Mouse (Mus musculus) E14TG2a.4 (cell line): Measurements from ENCODE around the gene Arhgap15.

Source experiments
- H3K27me3 ChIP-seq: 2 replicates; pipeline ENCODE4 v1.6.1; 2014; ENCODE audit warnings: low read length, control low read depth; ENCODE audit not compliant: insufficient read depth
- H3K36me3 ChIP-seq: 2 replicates; pipeline ENCODE4 v1.6.1; 2014; ENCODE audit warnings: low read length, control low read depth; ENCODE audit not compliant: insufficient read depth
- H3K4me1 ChIP-seq: replicated peaks from 2 replicates; pipeline ENCODE4 v1.6.1; 2014; ENCODE audit warnings: low read depth, low read length, control low read depth
- H3K4me3 ChIP-seq: replicated peaks from 2 replicates; pipeline ENCODE4 v1.5.1; 2014; ENCODE audit warnings: mild to moderate bottlenecking, low read length
- H3K9me3 ChIP-seq: 2 replicates; pipeline ENCODE4 v1.6.1; 2014; ENCODE audit warnings: low read length, control low read depth
- CTCF ChIP-seq: conservative IDR thresholded peaks from 2 replicates; pipeline ENCODE4 v1.5.1; 2014; ENCODE audit warnings: low read length
- NANOG ChIP-seq: IDR thresholded peaks from 2 replicates; pipeline ENCODE4 v1.6.1; 2014; ENCODE audit warnings: borderline replicate concordance, low read length, mixed read lengths
- POU5F1 ChIP-seq: IDR thresholded peaks from 2 replicates; pipeline ENCODE4 v1.6.1; 2014; ENCODE audit warnings: low read length, borderline replicate concordance

The Arhgap15 gene

DNA sequence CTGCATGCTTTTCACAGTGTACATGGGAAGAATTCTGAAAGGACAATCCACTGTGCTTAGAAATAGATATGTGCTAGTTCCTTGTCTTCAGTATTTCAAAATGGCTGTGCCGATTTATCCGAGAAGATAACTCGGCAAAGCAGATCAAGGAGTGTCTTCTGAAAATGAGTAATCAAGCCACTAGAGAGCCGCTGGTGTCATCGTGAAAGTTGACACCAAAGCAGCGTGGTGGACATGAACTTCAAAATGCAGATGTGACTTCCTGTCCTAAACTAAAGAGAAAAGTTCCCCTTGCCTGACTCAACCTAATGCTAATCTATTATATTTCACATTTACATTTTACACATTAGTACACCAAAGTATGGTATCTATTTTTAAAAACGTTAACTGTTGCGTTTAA lies 596.2 kb downstream of the Arhgap15 start:
- Histone ChIP-seq H3K9me3 (no peaks in the 10 kb centered on the region), H3K27me3 (no peaks in the 10 kb centered on the region), H3K36me3 (no peaks in the 10 kb centered on the region), H3K4me3 (no peak overlapping the region), H3K4me1 (peaks cover 14% of the 10 kb centered on the region)
- TF ChIP-seq NANOG = no peak
- TF ChIP-seq POU5F1 = no peak
- no peak for TF ChIP-seq CTCF

DNA sequence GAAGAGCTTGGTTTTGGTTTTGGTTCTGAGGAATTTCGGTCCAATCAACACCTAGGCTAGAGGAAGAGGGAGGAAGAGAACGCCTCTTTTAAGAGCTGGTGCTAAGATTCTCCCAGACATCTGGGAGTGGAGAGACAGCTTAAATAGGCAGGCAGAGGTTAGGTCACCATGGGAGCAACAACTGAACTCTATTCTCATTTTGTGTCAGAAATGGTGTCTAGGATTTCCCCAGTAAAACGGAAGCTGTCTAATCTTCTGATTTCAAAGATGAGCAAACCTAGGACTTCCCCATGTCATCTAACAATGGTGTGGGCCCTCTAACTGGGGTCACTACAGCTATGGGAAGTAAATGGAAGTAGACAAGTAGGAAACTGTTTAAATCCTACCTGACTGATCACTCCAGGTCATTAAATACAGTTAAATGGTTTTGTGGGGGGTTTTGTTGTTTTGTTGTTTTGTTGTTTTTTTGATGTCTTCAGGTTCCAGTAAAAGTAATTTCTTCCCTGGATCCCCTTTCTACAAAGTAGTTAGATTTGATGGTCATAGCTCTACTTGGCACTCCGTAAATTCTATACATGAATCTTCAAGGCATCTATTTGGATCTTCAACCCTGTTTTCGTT lies 596.8 kb downstream of the Arhgap15 start:
- Histone ChIP-seq H3K9me3 (no peaks in the 10 kb centered on the region), H3K36me3 (no peaks in the 10 kb centered on the region), H3K27me3 (no peaks in the 10 kb centered on the region), H3K4me3 (no peak overlapping the region), H3K4me1 (peaks cover 13% of the 10 kb centered on the region)
- TF ChIP-seq CTCF (no peak), POU5F1 (no peak), NANOG (no peak)

DNA sequence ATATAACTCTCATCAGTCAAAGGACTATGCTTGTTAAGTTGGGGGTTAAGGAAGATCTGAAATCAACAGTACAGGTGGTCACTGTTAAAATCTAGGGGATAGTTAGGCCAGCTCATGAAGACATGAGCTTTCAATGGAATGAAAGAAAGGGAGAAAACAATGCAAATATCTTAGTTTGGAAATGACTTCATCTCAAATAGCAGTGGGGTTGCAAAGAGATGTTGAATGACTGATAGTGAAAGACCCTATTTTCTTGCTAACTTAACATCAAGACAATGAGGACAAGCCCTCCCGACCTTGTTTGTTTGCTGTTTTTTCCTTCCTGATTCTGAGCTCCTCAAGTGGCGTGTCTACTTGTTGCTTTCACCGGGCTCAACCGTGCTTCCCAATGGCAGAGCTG lies 597.6 kb downstream of the Arhgap15 start:
- no peaks in the 10 kb centered on the region for H3K27me3 ChIP-seq
- no peaks in the 10 kb centered on the region for H3K36me3 ChIP-seq
- TF ChIP-seq POU5F1 = no peak
- TF ChIP-seq NANOG = no peak
- TF ChIP-seq CTCF = no peak
- peaks cover 6% of the 10 kb centered on the region for H3K4me1 ChIP-seq
- H3K4me3 ChIP-seq = no peak overlapping the region
- no peaks in the 10 kb centered on the region for H3K9me3 ChIP-seq

DNA sequence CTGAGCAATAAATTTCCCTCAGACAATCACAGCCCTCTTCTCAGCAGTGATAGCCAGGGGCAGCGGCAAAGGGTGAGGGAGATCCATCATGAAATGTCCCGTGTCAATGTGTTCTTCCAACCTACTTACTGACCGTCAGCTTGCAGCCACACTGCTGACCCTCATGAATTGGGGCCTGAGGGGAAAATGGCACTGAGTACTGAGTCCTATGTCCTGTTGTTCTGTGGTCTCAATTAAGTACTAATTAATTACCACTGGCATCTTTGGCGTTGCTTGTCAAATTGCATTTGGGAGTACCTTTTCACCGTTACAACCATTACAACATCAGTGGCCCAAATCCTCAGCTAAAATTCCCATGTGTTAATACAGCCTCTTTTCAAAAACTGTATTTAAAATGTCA lies 599.2 kb downstream of the Arhgap15 start:
- TF ChIP-seq NANOG (no peak), CTCF (no peak), POU5F1 (no peak)
- H3K4me1 ChIP-seq = no peaks in the 10 kb centered on the region
- no peaks in the 10 kb centered on the region for H3K9me3 ChIP-seq
- no peaks in the 10 kb centered on the region for H3K36me3 ChIP-seq
- no peak overlapping the region for H3K4me3 ChIP-seq
- no peaks in the 10 kb centered on the region for H3K27me3 ChIP-seq

DNA sequence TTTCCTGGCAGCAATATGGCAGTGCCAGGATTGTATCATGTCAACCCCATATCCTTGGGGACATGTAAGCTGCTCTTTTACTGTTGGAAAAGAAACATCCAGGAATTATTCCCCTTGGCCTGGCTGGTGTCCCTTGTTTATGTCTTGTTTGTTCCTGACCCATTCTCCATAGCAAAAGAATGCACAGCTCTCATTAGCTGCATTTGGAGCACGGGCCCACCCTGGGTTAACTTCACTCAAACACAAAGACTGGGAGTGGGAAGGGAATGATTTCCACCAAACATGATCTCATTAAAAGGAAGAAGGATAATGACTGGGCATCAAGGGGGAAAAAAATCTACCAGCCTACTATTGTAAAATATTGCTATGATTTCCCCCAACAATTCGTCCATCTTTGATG lies 600.5 kb downstream of the Arhgap15 start:
- no peak for TF ChIP-seq CTCF
- no peak for TF ChIP-seq NANOG
- TF ChIP-seq POU5F1 = no peak
- Histone ChIP-seq H3K4me1 (no peaks in the 10 kb centered on the region), H3K9me3 (no peaks in the 10 kb centered on the region), H3K4me3 (no peak overlapping the region), H3K36me3 (no peaks in the 10 kb centered on the region), H3K27me3 (no peaks in the 10 kb centered on the region)

DNA sequence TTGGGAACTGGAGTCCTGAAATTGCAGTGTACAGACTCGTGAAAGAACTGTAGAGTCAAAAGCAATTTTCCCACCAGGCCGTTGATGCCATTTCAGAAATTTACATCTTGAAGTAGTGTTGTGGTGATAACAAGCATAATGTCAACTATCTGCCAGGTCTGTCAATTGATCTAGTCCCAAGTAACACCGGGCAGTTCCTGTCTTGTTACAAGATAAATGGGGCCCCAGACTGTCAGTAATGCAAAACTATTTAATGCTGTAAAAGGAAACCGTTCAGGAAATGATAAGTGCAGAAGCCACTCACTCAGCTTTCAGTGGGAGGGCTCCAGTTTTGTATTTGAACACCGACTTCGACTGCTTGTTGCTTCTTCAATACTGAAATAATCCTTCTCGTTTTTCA lies 604.3 kb downstream of the Arhgap15 start:
- no peaks in the 10 kb centered on the region for H3K9me3 ChIP-seq
- no peaks in the 10 kb centered on the region for H3K36me3 ChIP-seq
- H3K4me1 ChIP-seq = no peaks in the 10 kb centered on the region
- H3K27me3 ChIP-seq = no peaks in the 10 kb centered on the region
- no peak overlapping the region for H3K4me3 ChIP-seq
- no peak for TF ChIP-seq CTCF
- no peak for TF ChIP-seq NANOG
- TF ChIP-seq POU5F1 = no peak

DNA sequence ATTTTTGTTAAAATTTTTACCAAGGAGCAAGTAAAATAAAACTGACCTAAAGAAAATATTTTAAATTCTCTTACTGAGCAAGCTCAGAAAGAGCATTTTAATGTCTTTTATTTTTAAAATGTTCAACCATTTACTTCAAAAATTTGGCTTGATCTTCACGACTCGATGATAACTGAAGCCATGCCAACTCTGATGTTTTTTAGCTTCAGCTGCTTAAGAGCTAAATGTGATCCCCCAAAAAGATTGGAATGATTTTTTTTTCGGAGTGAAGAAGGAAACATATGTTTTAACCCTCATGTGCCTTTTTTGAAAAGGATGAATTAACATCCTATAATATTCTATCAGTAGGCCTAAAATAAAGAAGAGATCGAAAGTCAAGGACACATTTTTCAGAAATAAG lies 605.0 kb downstream of the Arhgap15 start:
- TF ChIP-seq POU5F1 (no peak), NANOG (no peak), CTCF (no peak)

DNA sequence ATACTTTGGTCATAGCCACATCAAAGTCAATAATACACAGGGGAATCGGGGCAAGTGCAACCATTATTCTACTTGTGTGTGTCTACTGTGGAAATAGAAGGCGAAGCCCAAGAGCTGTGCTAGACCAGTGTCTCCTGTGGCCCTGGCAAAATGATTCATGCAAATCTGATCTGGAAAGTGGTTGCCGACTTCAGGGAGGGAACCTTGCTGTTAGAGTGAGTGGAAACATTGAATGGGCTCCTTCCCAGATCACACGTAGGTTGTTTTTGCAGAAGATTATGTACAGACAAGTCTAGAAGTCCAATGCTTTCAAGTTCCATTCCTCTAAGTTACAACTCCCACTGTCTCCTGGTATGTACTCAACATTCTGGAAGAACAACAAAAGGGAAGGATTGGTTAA lies 606.2 kb downstream of the Arhgap15 start:
- TF ChIP-seq NANOG = no peak
- no peak for TF ChIP-seq CTCF
- TF ChIP-seq POU5F1 = no peak
- Histone ChIP-seq H3K9me3 (no peaks in the 10 kb centered on the region), H3K4me3 (no peak overlapping the region), H3K36me3 (no peaks in the 10 kb centered on the region), H3K27me3 (no peaks in the 10 kb centered on the region), H3K4me1 (no peaks in the 10 kb centered on the region)

More for the DNA sequence above, 605.0 kb downstream of the Arhgap15 start:
- Histone ChIP-seq H3K9me3 (no peaks in the 10 kb centered on the region), H3K4me3 (no peak overlapping the region), H3K27me3 (no peaks in the 10 kb centered on the region), H3K36me3 (no peaks in the 10 kb centered on the region), H3K4me1 (no peaks in the 10 kb centered on the region)

DNA sequence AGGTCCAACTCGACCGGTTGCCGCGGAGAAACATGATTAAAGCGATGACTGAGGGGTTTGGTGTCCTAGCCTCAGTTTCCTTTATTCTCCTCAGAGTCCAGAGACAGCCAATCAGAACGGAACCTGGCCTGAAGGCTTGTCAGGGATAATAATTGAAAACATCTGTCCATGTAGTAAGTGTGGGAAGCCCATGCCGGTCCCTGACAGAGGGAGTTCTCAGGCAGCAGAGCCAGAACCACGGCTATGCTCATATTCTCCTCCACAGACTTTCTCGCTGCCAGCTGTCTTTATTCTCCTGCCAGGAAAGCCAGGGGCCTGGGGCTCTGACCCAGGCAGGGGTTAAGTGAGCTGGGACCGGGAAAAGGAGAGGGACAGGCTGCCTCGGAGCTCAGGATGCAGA lies 606.7 kb downstream of the Arhgap15 start:
- no peak overlapping the region for H3K4me3 ChIP-seq
- H3K27me3 ChIP-seq = no peaks in the 10 kb centered on the region
- TF ChIP-seq POU5F1 (no peak), NANOG (no peak), CTCF (no peak)
- no peaks in the 10 kb centered on the region for H3K9me3 ChIP-seq
- no peaks in the 10 kb centered on the region for H3K36me3 ChIP-seq
- no peaks in the 10 kb centered on the region for H3K4me1 ChIP-seq
